Mouse (Mus musculus) mammary gland, adult 2 months (tissue): Measurements from ENCODE around the gene Med21. TPM values are rescaled to one million over a fixed set of nuclear protein-coding genes. Genes with fewer than 3 reads are reported as not detected.

Source experiments
- polyA plus RNA-seq: library from polyadenylated mRNA; depleted of rRNA; stranded (reverse); fragments of >200 nt; gene quantifications from 2 replicates; pipeline ENCODE4 v1.2.3, GENCODE M21; 2012; ENCODE audit warnings: low replicate concordance; rRNA removed

Gene Med21
- 12.9 and 48.0 TPM in 2 replicates for polyA plus RNA-seq

DNA sequence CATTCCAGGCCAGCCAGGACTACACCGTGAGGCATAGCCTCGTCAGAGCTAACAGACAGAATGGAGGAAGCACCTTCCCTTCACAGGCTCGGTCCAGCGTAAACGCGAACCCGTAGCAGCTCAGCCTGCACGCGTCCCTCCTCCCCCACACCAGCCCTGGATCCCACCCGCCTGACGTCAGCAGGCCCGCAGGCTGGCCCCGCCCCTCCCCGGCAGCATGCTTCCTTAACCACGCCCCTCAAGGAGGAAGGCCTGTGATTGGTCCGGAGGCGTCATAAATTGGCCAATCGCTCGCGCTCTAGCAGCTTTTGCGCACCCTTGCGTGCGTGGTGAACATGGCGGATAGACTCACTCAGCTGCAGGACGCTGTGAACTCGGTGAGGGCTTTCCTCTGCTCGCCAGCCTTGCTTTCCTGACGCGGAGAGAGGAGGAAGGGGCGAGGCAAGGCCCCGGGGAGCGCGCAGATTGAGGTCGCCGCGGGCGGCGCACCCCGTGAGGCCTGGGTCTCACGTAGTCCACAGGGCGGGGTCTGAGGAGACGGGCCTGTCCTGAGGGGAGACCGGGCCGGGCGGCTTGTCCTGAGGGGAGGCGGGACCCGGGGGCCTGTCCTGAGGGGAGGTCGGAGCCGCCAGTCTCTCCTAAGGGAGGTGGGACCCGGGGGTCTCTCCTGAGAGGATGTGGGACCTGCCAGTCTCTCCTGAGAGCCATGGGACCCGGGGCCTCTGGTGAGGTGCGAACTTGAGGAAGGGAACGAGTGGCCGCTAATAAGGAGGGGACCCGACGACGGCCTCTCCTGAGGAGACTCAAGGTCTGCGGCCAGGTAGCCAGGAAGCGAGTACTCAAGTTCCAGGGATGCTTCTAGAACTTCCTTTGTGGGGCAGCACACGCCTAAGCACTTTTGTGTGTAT lies at the start of gene Med21, which contains the start of gene Tm7sf3:
Gene Med21, plus strand, starts transcription at position 272 of the 908 bp plus-strand sequence.
Gene Tm7sf3, minus strand, starts transcription at position 549 of the 908 bp plus-strand sequence.

Other genes starting within 250 kb of the Med21 start
- 12.0 and 16.9 TPM in 2 replicates for gene Itpr2, start 140.3 kb upstream of the Med21 start, polyA plus RNA-seq
- 41.7 and 120 TPM in 2 replicates for gene Fgfr1op2, start 65.3 kb upstream of the Med21 start, polyA plus RNA-seq
- gene Ints13, start 64.7 kb upstream of the Med21 start, polyA plus RNA-seq: 12.2 and 14.6 TPM in 2 replicates
- gene Tm7sf3, start 277 bp downstream of the Med21 start, polyA plus RNA-seq: 9.6 and 11.4 TPM in 2 replicates
- 2.8 and 7.2 TPM in 2 replicates for gene Stk38l, start 82.4 kb downstream of the Med21 start, polyA plus RNA-seq
- gene Arntl2, start 153.5 kb downstream of the Med21 start, polyA plus RNA-seq: 9.6 and 13.0 TPM in 2 replicates
- not detected in 2 replicates for gene Smco2, start 207.6 kb downstream of the Med21 start, polyA plus RNA-seq
- gene Ppfibp1, start 245.9 kb downstream of the Med21 start, polyA plus RNA-seq: 15.1 and 22.5 TPM in 2 replicates